Mouse (Mus musculus) midbrain, embryonic 16.5 days (tissue): ENCODE measurements around the gene Ccdc184. TPM values are rescaled to one million over a fixed set of nuclear protein-coding genes. Genes with fewer than 3 reads are reported as not detected.

Source experiments
- ATAC-seq: fragments of 200-750 bp; cut with Nextera tagmentation; 2 replicates; pipeline ENCODE4 v1.8.0; 2017; ENCODE audit warnings: moderate TSS enrichment
- H3K27ac ChIP-seq: fragments of 300-500 bp; sonication (generic); 2 replicates; pipeline ENCODE4 v1.5.1; 2014; ENCODE audit warnings: mild to moderate bottlenecking, low read length, mixed read lengths
- H3K27me3 ChIP-seq: fragments of 300-500 bp; sonication (generic); 2 replicates; pipeline ENCODE4 v1.6.1; 2014; ENCODE audit warnings: low read depth, low read length, mixed read lengths; ENCODE audit not compliant: control insufficient read depth, insufficient read depth
- H3K36me3 ChIP-seq: fragments of 300-500 bp; sonication (generic); 2 replicates; pipeline ENCODE4 v1.6.1; 2014; ENCODE audit warnings: mild to moderate bottlenecking, low read length, moderate library complexity, mixed read lengths; ENCODE audit not compliant: control insufficient read depth, insufficient read depth
- H3K4me1 ChIP-seq: fragments of 300-500 bp; sonication (generic); 2 replicates; pipeline ENCODE4 v1.6.1; 2014; ENCODE audit warnings: mild to moderate bottlenecking, low read length, mixed read lengths; ENCODE audit not compliant: control insufficient read depth, insufficient read depth
- H3K4me2 ChIP-seq: fragments of 300-500 bp; sonication (generic); 2 replicates; pipeline ENCODE4 v1.6.1; 2014; ENCODE audit warnings: mild to moderate bottlenecking, low read length, mixed read lengths
- H3K4me3 ChIP-seq: fragments of 300-500 bp; sonication (generic); 2 replicates; pipeline ENCODE4 v1.5.1; 2014; ENCODE audit warnings: low read depth, mild to moderate bottlenecking, low read length, moderate library complexity, mixed read lengths
- H3K9ac ChIP-seq: fragments of 300-500 bp; sonication (generic); 2 replicates; pipeline ENCODE4 v1.6.1; 2014; ENCODE audit warnings: low read depth, low read length, mixed read lengths
- H3K9me3 ChIP-seq: fragments of 300-500 bp; sonication (generic); replicated peaks from 2 replicates; pipeline ENCODE4 v1.6.1; 2014; ENCODE audit warnings: mild to moderate bottlenecking, low read length, mixed read lengths; ENCODE audit not compliant: control insufficient read depth, poor library complexity, severe bottlenecking
- WGBS: fragments of 180-500 bp; shearing (Covaris S2); extraction: QIAGEN DNeasy Blood & Tissue Kit; methylation state at CpG from one replicate; pipeline ENCODE4 v1.1.7; 2014; 5-methylcytosine and 5-hydroxymethylcytosine counted together
- polyA plus RNA-seq: library from polyadenylated mRNA; unstranded; fragments of >200 nt; fragmentation: Nextera tagmentation; extraction: Ambion mirVana; gene quantifications from 2 replicates; pipeline ENCODE4 v1.2.1, GENCODE M21; 2015

Ccdc184 gene
- polyA plus RNA-seq, 1 experiment from 2014 or later: 146 TPM

DNA sequence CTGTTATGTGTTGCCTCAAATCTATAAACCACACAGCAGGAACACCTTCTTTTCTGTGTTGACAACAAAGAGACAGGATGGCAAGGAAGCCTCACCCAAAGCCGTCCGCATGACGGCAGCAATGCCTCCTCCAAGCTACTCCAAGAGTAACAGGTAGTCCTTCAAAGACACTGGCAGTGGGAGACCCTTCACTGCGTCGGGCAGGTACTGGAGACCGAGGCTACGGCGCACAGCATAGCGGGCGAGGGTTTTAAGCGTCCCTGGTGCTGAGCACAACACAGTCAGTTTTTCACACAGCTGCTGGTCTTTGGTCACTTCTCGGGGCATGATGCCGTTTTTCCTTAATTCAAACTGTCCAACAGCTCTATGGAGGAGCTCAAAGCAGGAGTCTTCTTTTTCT, 31.3 kb upstream of the Ccdc184 start:
- no peak overlapping the region for H3K4me2 ChIP-seq
- H3K4me3 ChIP-seq: no peak overlapping the region
- peaks cover 61% of the 10 kb centered on the region for H3K36me3 ChIP-seq
- no peak for ATAC-seq
- no peaks in the 10 kb centered on the region for H3K9me3 ChIP-seq
- no peaks in the 10 kb centered on the region for H3K27me3 ChIP-seq
- H3K27ac ChIP-seq: no peak overlapping the region
- H3K9ac ChIP-seq: no peak overlapping the region
- no peaks in the 10 kb centered on the region for H3K4me1 ChIP-seq
- 95% methylated on average over 13 of the region's 13 CpGs for WGBS

DNA sequence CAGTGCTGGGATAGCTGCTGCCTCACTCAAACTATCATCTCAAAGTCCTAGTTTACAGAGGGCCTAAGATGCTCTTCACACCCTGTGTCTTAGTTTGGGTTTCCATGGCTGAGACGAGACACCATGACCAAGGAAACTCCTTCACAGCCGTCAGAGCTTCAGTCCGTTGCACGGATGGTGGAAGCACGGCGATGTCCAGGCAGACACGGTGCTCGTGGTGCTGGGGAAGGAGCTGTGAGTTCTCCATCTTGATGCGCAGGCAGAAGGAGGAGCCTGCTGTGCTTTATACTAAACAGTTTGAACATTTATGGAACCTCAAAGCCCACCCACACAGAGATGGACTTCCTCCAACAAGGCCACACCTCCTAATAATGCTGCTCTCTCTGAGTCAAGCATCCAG, 30.1 kb upstream of the Ccdc184 start:
- Histone ChIP-seq H3K27me3 (no peaks in the 10 kb centered on the region), H3K27ac (no peak overlapping the region), H3K4me2 (no peak overlapping the region), H3K4me3 (no peak overlapping the region), H3K4me1 (no peaks in the 10 kb centered on the region), H3K9ac (no peak overlapping the region), H3K9me3 (no peaks in the 10 kb centered on the region), H3K36me3 (peaks cover 67% of the 10 kb centered on the region)
- ATAC-seq: no peak
- WGBS: 95% methylated on average over 9 of the region's 9 CpGs

GRCm38 (mm10) chr15:98139763-98140162, 27.2 kb upstream of the Ccdc184 start:
- no peaks in the 10 kb centered on the region for H3K27me3 ChIP-seq
- ATAC-seq: no peak
- H3K9ac ChIP-seq: no peak overlapping the region
- peaks cover 8% of the 10 kb centered on the region for H3K4me1 ChIP-seq
- H3K36me3 ChIP-seq: peaks cover 49% of the 10 kb centered on the region
- no peak overlapping the region for H3K27ac ChIP-seq
- no peak overlapping the region for H3K4me2 ChIP-seq
- no peak overlapping the region for H3K4me3 ChIP-seq
- WGBS: 91% methylated on average over 7 of the region's 7 CpGs
- no peaks in the 10 kb centered on the region for H3K9me3 ChIP-seq

GRCm38 (mm10) chr15:98140809-98141208, 26.1 kb upstream of the Ccdc184 start:
- WGBS: 95% methylated on average over 5 of the region's 5 CpGs
- ATAC-seq: no peak
- Histone ChIP-seq H3K9ac (no peak overlapping the region), H3K4me2 (no peak overlapping the region), H3K4me1 (peaks cover 9% of the 10 kb centered on the region), H3K9me3 (no peaks in the 10 kb centered on the region), H3K36me3 (peaks cover 42% of the 10 kb centered on the region), H3K4me3 (no peak overlapping the region), H3K27me3 (no peaks in the 10 kb centered on the region), H3K27ac (no peak overlapping the region)

DNA sequence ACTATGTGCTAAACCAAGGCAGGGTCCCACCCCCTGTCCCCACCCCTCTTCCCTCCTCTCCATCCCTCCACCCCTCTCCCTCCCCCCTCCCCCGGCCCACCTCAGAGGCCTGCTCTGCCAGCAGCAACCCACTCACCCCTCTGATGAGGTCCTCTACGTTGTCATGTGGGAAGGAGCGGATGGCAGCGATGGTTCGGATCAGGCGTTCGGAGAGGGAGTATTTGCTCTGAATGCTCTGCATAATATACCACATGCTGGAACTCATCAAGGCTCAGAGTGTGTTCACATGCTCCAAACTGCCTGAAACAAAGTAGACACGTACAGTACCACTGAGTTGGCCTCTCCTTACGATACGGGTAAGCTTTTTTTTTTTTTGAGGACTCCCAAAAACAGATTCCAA, 24.4 kb upstream of the Ccdc184 start:
- Histone ChIP-seq H3K4me2 (no peak overlapping the region), H3K4me1 (peaks cover 13% of the 10 kb centered on the region), H3K4me3 (no peak overlapping the region), H3K9me3 (no peaks in the 10 kb centered on the region), H3K36me3 (peaks cover 27% of the 10 kb centered on the region), H3K27ac (no peak overlapping the region), H3K27me3 (no peaks in the 10 kb centered on the region), H3K9ac (no peak overlapping the region)
- no peak for ATAC-seq
- WGBS: 87% methylated on average over 9 of the region's 10 CpGs

DNA sequence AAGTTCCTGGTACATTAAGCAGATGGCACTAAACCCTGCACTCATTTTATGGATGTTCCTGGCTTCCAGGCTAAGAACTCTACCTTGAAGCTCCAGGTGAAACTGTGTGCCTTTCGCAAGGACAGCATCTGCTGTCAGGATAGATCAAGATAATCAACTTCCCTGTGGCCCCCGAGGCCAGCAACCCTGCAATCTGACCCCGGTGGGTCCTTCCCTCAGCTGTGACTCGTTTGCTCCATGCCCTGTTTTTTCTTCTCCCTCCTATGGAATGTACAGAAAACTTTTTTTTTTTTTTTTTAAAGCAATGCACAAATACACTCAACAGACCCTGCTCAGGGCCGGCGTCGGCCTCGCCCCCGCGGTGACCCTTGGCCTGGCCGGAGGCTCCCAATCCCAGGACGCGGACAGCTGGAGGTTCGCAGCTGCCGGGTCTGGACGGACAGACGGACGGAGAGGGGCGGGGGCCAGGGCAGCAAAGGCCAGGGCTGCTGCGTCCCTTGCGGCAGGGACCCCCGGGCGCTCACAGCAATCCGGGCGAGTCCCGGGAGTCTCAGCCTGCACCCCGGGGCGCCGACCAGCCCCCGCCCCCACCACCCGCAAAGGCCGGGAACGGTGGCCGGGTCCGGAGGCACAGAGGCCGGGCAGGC, 22.0 kb upstream of the Ccdc184 start:
- peak overlapping the region; percentile 95 for H3K4me3 ChIP-seq
- H3K36me3 ChIP-seq: peaks cover 17% of the 10 kb centered on the region
- peak; percentile 15 for ATAC-seq
- H3K4me2 ChIP-seq: peak overlapping the region; percentile 85
- peak overlapping the region; percentile 76 for H3K27ac ChIP-seq
- H3K9ac ChIP-seq: peak overlapping the region; percentile 98
- H3K4me1 ChIP-seq: peaks cover 13% of the 10 kb centered on the region
- no peaks in the 10 kb centered on the region for H3K9me3 ChIP-seq
- H3K27me3 ChIP-seq: no peaks in the 10 kb centered on the region
- 2% methylated on average over 30 of the region's 36 CpGs for WGBS

- H3K27me3 ChIP-seq: no peaks in the 10 kb centered on the region
- H3K27ac ChIP-seq: peak overlapping the region; percentile 76
- under 1% methylated on average over 38 of the region's 38 CpGs for WGBS
Observed at GRCm38 (mm10) chr15:98145559-98146181, 21.3 kb upstream of the Ccdc184 start.

DNA sequence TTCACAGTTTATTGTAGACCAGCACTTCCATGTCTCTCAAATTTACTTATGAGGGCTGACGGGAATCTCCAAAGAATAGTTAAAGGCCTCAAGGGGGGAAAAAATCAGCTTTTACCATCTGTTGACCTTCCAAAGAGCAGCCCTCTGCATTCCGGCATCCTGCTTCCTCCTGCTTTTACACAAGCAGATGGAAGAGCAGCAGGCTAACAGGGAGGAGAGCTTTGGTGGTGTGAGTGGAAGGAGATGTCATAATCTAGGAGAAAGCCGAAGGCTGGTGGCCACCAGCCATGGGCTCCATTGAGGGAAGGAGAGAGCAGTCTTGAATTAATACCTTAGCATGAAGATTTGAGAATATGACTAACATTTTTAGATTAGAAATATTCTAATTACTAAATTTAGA, 18.6 kb upstream of the Ccdc184 start:
- H3K9ac ChIP-seq: no peak overlapping the region
- H3K36me3 ChIP-seq: no peaks in the 10 kb centered on the region
- H3K27me3 ChIP-seq: no peaks in the 10 kb centered on the region
- ATAC-seq: no peak
- H3K4me3 ChIP-seq: no peak overlapping the region
- no peak overlapping the region for H3K4me2 ChIP-seq
- peaks cover 13% of the 10 kb centered on the region for H3K4me1 ChIP-seq
- H3K27ac ChIP-seq: no peak overlapping the region
- WGBS: 87% methylated on average over 3 of the region's 3 CpGs
- H3K9me3 ChIP-seq: no peaks in the 10 kb centered on the region

More at GRCm38 (mm10) chr15:98145559-98146181, 21.3 kb upstream of the Ccdc184 start:
- peak overlapping the region; percentile 98 for H3K9ac ChIP-seq
- H3K9me3 ChIP-seq: no peaks in the 10 kb centered on the region
- H3K36me3 ChIP-seq: peaks cover 14% of the 10 kb centered on the region
- H3K4me2 ChIP-seq: peak overlapping the region; percentile 85
- peak overlapping the region; percentile 95 for H3K4me3 ChIP-seq
- H3K4me1 ChIP-seq: peaks cover 13% of the 10 kb centered on the region
- peak; percentile 97 for ATAC-seq

DNA sequence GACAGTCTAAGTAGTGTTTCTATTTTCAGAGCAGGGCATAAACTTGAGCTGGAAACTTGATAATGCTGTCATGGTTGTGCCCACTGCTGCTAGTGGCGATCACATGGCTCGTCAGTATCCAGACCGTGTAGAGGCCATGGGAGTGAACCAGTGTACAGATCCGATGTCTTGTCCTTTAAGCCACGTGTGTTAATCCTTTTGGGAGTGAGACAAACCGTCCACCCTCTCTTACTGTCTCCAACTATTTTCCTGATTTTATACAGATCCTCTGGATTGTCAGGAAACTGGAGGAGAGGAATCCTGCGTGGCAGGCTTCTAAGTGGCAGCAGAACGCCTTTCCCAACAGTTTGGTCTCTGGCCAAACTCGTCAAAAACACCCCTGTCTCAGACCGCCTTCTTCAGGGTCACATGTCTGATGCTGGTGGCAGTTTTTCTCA, 17.8 kb upstream of the Ccdc184 start:
- Histone ChIP-seq H3K36me3 (no peaks in the 10 kb centered on the region), H3K4me3 (no peak overlapping the region), H3K9ac (no peak overlapping the region), H3K27ac (no peak overlapping the region), H3K4me2 (no peak overlapping the region), H3K27me3 (no peaks in the 10 kb centered on the region), H3K4me1 (peaks cover 11% of the 10 kb centered on the region), H3K9me3 (no peaks in the 10 kb centered on the region)
- 75% methylated on average over 10 of the region's 10 CpGs for WGBS
- ATAC-seq: no peak
